Mouse (Mus musculus) adrenal gland, postnatal 4 days (tissue): ENCODE results near the gene Tmem106c. TPM values are rescaled to one million over a fixed set of nuclear protein-coding genes. Genes with fewer than 3 reads are reported as not detected.

Experiments used
- DNase-seq, 2 experiments: peaks; one replicate each; pipeline ENCODE4 v3.0.0; 2021 to 2022; ENCODE audit warnings: low spot score in 2 of 2, mixed read lengths in 2 of 2
- total RNA-seq, 2 experiments: library from RNA; stranded (reverse); gene quantifications; 2 replicates each; pipeline ENCODE4 v1.2.3; 2021

The Tmem106c gene
- total RNA-seq, 2 experiments from 2014 or later = 69.8 to 70.7 TPM

DNA sequence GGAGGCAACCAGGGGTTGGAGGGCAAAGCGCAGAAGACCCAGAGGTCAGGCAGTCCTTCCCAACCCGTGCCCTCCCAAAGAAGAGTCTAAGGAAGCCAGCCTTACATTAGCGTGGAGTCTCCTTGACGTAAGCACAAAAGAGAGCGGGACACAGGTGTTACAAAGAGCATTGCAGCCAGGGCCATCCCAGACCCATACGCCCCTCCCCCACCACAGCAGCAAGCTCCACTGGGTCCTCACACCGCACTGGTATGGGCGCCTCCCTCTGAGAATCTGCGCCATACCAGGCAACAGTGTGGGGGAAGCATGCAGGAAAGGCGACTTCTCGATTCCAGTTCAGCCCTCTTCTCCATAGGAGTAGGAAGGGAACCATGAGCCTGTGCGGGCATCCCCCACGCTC is 35.5 kb downstream of the Tmem106c start:
- no peak for DNase-seq

DNA sequence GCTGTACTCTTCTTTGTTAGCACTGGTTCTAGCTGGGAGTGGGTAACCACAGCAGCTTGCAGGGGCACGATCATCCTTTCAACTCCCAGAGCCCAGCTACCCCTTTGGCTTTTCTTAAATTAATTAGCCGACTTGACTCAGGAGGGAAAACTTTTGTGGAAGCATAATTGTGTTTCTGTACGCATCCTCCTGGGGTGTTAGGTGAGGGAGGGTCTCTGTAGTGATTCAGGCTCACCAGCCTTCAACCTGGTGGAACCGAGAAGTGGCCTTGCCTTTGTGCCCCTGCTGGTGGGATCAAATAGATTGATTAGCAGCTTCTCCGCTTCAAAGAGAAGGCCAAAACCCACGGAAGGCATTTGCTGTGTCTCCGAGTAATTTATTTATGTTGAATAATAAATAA is 36.0 kb downstream of the Tmem106c start:
- DNase-seq = no peak

DNA sequence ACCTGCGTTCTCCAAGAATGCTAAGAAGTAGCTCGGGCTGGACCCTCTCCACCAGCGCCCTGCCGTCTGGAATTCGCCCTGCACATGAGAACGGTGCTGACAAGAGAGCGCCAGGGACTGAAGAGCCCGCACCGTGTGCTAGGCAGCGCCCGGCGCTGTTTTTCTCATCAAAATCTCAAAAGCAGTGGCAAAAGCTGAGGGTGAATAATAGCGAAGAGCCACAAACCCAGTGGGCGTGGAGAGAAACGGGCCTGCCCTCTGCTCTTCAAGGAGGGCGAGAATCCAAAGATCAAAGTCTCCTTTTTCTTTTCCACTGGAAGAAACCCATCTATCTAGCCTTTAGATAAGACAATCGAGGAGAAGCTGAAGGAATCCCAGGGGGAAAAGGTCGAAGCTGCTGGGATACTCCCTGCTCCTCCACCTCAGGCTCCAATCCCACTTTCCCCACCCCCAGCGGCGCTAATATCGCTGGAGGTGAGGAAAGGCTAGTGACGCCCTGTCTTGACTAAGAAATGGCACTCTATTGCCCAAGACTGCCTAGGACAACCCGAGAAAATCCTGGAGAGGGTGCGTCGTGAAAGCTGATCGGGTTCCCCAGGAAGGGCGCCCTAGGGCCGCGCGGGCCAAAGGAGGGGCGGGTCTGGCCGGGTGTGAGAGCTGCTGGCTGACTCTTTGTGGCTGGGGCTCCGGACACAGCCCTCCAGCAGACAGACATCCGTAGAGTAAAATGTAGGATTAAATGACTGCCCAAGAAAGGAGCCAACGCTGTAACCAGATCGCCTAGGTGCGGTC is 37.5 kb downstream of the Tmem106c start:
- DNase-seq = no peak

DNA sequence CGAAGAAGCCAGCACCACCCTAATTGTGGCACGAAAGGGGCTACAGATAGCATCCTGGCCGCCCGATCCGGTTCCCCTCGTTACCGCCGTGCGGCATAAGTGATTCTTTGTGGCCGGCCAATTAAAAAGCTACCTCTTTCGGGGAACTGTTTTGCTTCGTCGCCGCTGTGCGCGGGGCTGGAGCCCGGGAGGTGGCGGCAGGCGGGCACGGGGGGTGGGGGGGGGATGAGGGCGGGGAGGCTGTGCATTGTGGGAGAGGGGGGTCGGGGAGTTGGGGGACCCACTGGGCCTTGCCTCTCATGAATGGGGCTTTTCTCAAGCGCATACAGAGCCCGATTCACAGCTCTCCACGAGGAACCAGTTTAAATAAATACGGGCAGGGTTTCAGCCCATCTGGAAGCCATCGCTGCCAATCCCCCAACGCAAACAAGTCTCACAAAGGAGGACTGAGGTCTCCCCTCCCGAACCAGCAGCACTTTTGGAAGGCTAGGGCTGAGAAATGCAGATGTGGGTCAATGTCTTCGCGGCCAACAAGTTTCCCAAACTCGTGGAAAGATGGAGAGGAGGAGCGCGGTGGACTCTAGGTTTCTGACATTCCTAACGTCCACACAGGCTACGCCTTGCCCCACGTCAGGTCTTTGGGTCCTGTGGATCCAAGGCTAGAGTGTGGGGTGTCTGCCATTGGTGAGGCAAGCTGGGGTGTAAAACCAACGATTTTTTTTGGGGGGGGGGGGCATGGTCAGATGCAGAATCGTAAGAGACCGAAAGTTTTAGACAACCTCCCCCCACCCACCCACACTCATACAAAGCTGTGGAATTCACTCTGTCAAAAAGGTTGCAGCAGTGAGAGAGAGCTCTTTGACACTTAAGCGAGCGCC is 38.4 kb downstream of the Tmem106c start:
- DNase-seq = no peak

DNA sequence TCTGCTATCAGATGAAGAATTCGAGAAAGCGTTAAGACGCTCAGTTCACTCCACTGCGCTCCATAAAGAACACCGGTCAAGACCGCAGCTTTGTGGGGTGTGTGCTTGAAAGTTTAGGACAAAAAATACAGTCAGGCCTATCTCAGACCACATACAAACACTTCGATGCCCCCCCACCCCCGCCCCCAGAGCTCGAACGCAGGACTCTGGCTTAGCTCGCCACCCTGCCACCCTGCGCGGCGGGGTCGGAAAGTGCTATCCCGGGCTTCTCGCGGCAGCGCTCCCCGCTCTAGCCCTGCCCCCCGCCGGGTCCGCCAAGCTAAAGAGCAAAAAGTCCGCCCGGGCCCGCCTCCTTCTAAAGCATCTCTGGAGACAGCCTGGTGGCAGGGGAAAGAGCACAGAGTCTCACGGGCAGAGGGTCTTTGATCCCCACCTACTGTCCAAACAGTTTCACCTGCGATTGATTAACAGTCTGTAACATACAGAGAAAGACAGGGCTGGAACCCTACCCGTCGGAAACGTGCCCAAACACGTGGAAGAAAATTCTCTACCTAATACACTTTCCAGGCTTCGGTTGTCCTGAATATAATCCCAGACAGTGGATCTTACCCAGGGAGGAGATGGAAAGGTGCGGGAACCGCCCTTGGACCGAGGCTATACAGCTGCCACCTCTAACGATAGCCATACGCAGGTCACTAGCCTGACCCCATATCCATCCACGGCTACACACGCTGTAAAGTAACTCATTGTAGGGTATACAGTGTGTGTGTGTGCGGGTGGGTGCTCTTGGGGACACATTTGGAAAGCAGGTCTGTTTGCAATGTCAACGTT is 39.2 kb downstream of the Tmem106c start:
- no peak for DNase-seq

- DNase-seq = no peak
Measured at GRCm38 (mm10) chr15:98003822-98004739, 40.1 kb downstream of the Tmem106c start, which contains the start of gene Col2a1. Gene Col2a1, minus strand, starts transcription at chr15:98004695.

DNA sequence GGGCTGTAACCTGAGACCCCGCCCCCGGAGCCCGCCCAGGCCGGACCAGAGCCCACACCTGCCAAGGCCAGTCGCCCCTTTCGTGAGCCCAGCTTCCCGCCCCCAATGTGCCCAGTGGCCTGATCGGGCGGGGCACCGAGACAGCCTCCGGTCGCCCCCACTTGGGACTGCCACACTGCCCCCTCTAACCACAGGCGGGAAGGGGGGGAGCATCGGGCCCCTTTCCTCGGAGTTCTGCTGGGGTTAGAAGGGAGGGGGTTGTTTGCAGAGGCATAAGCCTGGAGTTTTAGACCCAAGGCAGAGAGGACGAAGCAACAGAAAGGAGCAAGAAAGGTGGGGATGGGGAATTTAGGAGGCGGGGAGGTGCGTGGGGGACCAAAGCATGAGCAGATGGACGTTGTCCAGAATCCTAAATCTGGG is 40.8 kb downstream of the Tmem106c start:
- DNase-seq = no peak

DNA sequence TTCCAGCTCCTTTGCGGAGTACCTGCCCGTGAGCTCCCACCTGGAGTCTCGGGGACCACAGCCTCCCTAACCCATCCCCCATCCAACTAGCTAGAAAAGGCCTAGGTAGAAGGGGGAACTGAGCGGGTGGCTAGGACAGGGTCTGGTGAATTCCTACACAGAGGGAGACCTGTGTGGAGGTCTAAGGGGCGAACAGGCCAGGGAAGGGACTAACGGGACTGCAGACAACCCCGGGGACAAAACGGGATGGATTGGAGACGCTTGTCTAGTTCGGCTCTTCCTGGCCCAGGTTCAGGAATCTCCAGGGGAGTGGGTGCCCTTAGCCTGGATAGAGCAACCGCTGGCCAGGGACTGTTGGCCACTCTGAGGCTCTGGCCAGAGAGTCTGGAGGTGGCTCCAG is 41.2 kb downstream of the Tmem106c start:
- no peak for DNase-seq

- DNase-seq = no peak
Measured at GRCm38 (mm10) chr15:98012810-98013209, 48.8 kb downstream of the Tmem106c start.

GRCm38 (mm10) chr15:98017925-98018324 is 53.9 kb downstream of the Tmem106c start:
- no peak for DNase-seq

DNA sequence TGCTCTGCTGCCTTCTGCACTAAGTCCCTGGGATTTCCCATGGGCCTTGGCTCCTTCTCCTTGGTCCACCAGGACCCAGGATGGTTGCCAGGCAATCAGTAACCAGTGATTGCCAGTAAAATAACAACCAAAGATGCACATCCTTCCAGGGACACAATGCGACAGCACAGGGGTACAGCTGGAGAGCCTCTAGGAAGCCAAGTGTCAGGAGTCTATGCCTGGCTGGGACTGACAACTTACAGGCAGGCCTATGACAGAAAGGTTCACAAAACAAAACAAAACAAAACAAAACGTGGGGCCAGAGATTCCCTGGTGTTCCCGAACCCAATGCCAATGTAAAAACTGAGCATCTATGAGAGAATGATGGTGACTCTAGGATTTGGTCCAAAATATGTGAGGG is 55.0 kb downstream of the Tmem106c start:
- DNase-seq = no peak

Other genes with a start within 250 kb of the Tmem106c start
- gene Endou, start 232.9 kb upstream of the Tmem106c start, total RNA-seq = 1 to 10 TPM in 1 of 2 experiments, under 1 TPM in 1; 0.95 to 1.1 TPM
- gene Rapgef3, start 196.2 kb upstream of the Tmem106c start, total RNA-seq = 10 to 100 TPM; 19.2 to 27.9 TPM
- 10 to 100 TPM; 83.0 to 91.7 TPM for gene Slc48a1, start 185.7 kb upstream of the Tmem106c start, total RNA-seq
- gene Hdac7, start 119.7 kb upstream of the Tmem106c start, total RNA-seq = 100 to 1,000 TPM; 116 to 120 TPM
- gene Vdr, start 53.6 kb upstream of the Tmem106c start, total RNA-seq = 10 to 100 TPM in 1 of 2 experiments, 1 to 10 TPM in 1; 3.8 to 13.3 TPM
- gene Col2a1, start 40.5 kb downstream of the Tmem106c start, total RNA-seq = 1 to 10 TPM; 3.8 TPM
- gene Pfkm, start 128.4 kb downstream of the Tmem106c start, total RNA-seq = 10 to 100 TPM; 76.5 to 88.7 TPM
- gene Senp1, start 129.5 kb downstream of the Tmem106c start, total RNA-seq = 10 to 100 TPM; 26.0 to 28.8 TPM
- gene Asb8, start 201.4 kb downstream of the Tmem106c start, total RNA-seq = 10 to 100 TPM; 48.6 to 50.3 TPM
- 1 to 10 TPM; 2.0 TPM for gene Ccdc184, start 203.0 kb downstream of the Tmem106c start, total RNA-seq
- not detected for gene Olfr288, start 231.3 kb downstream of the Tmem106c start, total RNA-seq